ENCODE assay signal across 19 mouse cellular contexts in genomic region chr3:17824201-17824600, GRCm38 (mm10).
DNase-seq lines count a peak whose midpoint lies in the region; ATAC-seq lines count a peak whose summit lies in the region.
"Had no signal": no experiment of that assay in that cellular context is flagged by ENCODE, and none has a peak within 500 bp of the region (broad histone marks: within the 10 kb centered on the region; RNA-seq: fewer than 3 reads in every experiment).

No protein-coding gene starts in this region.

- DNase-seq in hindbrain, embryonic 11.5 days (ENCODE audit: low spot score): no peak
- peak; percentile 18 for DNase-seq in midbrain, embryonic 14.5 days
- no peak for DNase-seq in spleen, postnatal 4 days (ENCODE audit: low spot score in 2 of 2)
- no peak for DNase-seq in cerebellum, adult 11-12 months
- DNase-seq: B cell, adult 2 months; cerebellum, adult 11 months; cerebellum, postnatal 36 days; gastrocnemius, postnatal 14 days; heart, adult 2 months; kidney, adult 11 months had no signal

- H3K36me3 ChIP-seq in hindbrain, embryonic 15.5 days: no peaks in the 10 kb centered on the region
- no peaks in the 10 kb centered on the region for H3K36me3 ChIP-seq in hindbrain, embryonic 11.5 days (ENCODE audit: control insufficient read depth, insufficient read depth, low read length)
- H3K36me3 ChIP-seq in neural tube, embryonic 14.5 days (ENCODE audit: control insufficient read depth, insufficient read depth, low read length): no peaks in the 10 kb centered on the region
- H3K36me3 ChIP-seq in neural tube, embryonic 15.5 days: no peaks in the 10 kb centered on the region
- no peaks in the 10 kb centered on the region for H3K36me3 ChIP-seq in midbrain, embryonic 14.5 days (ENCODE audit: control insufficient read depth, insufficient read depth, low read length)
- H3K36me3 ChIP-seq: embryonic facial prominence, embryonic 13.5 days; G1E; heart, embryonic 15.5 days had no signal

- no peak for ATAC-seq in hindbrain, embryonic 15.5 days (ENCODE audit: low FRiP score, low read depth)
- no peak for ATAC-seq in hindbrain, embryonic 11.5 days (ENCODE audit: low FRiP score)
- ATAC-seq in neural tube, embryonic 14.5 days (ENCODE audit: low read depth): 0 out of 2 replicates have a peak, but pooled peaks have one; percentile 15
- ATAC-seq in neural tube, embryonic 15.5 days (ENCODE audit: low FRiP score): no peak
- ATAC-seq in midbrain, embryonic 14.5 days (ENCODE audit: low FRiP score, low TSS enrichment): no peak
- ATAC-seq: CD4-positive, CD25-positive, alpha-beta regulatory T cell, adult 4 months; hindbrain, postnatal 0 days had no signal

- H3K27me3 ChIP-seq in hindbrain, embryonic 15.5 days: no peaks in the 10 kb centered on the region
- no peaks in the 10 kb centered on the region for H3K27me3 ChIP-seq in hindbrain, embryonic 11.5 days (ENCODE audit: control insufficient read depth, insufficient read depth, low read length)
- H3K27me3 ChIP-seq in neural tube, embryonic 14.5 days (ENCODE audit: control insufficient read depth, insufficient read depth, low read length): no peaks in the 10 kb centered on the region
- no peaks in the 10 kb centered on the region for H3K27me3 ChIP-seq in neural tube, embryonic 15.5 days (replicated peaks)
- no peaks in the 10 kb centered on the region for H3K27me3 ChIP-seq in midbrain, embryonic 14.5 days (ENCODE audit: control insufficient read depth, insufficient read depth, low read length)
- H3K27me3 ChIP-seq: embryonic facial prominence, embryonic 13.5 days; heart, embryonic 15.5 days had no signal

- WGBS in hindbrain, embryonic 15.5 days: 62% methylated on average over 3 of the region's 3 CpGs
- 65% methylated on average over 3 of the region's 3 CpGs for WGBS in hindbrain, embryonic 11.5 days
- 71% methylated on average over 3 of the region's 3 CpGs for WGBS in neural tube, embryonic 14.5 days
- WGBS in neural tube, embryonic 15.5 days: 67% methylated on average over 3 of the region's 3 CpGs
- WGBS in midbrain, embryonic 14.5 days: 82% methylated on average over 3 of the region's 3 CpGs

- no peak overlapping the region for H3K9ac ChIP-seq in hindbrain, embryonic 15.5 days
- no peak overlapping the region for H3K9ac ChIP-seq in hindbrain, embryonic 11.5 days (ENCODE audit: low read depth, low read length)
- H3K9ac ChIP-seq in neural tube, embryonic 14.5 days (replicated peaks; ENCODE audit: low read depth, low read length): no peak overlapping the region
- H3K9ac ChIP-seq in neural tube, embryonic 15.5 days (replicated peaks): no peak overlapping the region
- H3K9ac ChIP-seq in midbrain, embryonic 14.5 days (replicated peaks; ENCODE audit: low read length): no peak overlapping the region
- H3K9ac ChIP-seq: embryonic facial prominence, embryonic 13.5 days; heart, embryonic 15.5 days had no signal

- no peak overlapping the region for H3K4me3 ChIP-seq in hindbrain, embryonic 15.5 days
- H3K4me3 ChIP-seq in hindbrain, embryonic 11.5 days (ENCODE audit: low read depth, low read length): no peak overlapping the region
- H3K4me3 ChIP-seq in neural tube, embryonic 14.5 days (ENCODE audit: low read depth, low read length): no peak overlapping the region
- no peak overlapping the region for H3K4me3 ChIP-seq in neural tube, embryonic 15.5 days (replicated peaks)
- H3K4me3 ChIP-seq in midbrain, embryonic 14.5 days (replicated peaks; ENCODE audit: low read depth, low read length): no peak overlapping the region
- H3K4me3 ChIP-seq: embryonic facial prominence, embryonic 13.5 days; heart, adult 2 months; heart, embryonic 15.5 days had no signal

- peak overlapping the region; percentile 38; the same call in 1 of the 2 replicates for H3K27ac ChIP-seq in hindbrain, embryonic 15.5 days (replicated peaks)
- H3K27ac ChIP-seq in hindbrain, embryonic 11.5 days (ENCODE audit: low read depth, low read length): no peak overlapping the region
- no peak overlapping the region for H3K27ac ChIP-seq in neural tube, embryonic 14.5 days (ENCODE audit: low read depth, low read length)
- H3K27ac ChIP-seq in neural tube, embryonic 15.5 days (replicated peaks): no peak overlapping the region
- H3K27ac ChIP-seq in midbrain, embryonic 14.5 days (replicated peaks; ENCODE audit: low read depth, low read length): peak overlapping the region; percentile 47; the same call in 1 of the 2 replicates
- H3K27ac ChIP-seq: embryonic facial prominence, embryonic 13.5 days; heart, adult 2 months; heart, embryonic 15.5 days; hindbrain, postnatal 0 days had no signal

- no peaks in the 10 kb centered on the region for H3K9me3 ChIP-seq in hindbrain, embryonic 15.5 days
- no peaks in the 10 kb centered on the region for H3K9me3 ChIP-seq in hindbrain, embryonic 11.5 days (ENCODE audit: control insufficient read depth, low read length)
- no peaks in the 10 kb centered on the region for H3K9me3 ChIP-seq in neural tube, embryonic 14.5 days (ENCODE audit: control insufficient read depth, low read length)
- H3K9me3 ChIP-seq in neural tube, embryonic 15.5 days (replicated peaks): no peaks in the 10 kb centered on the region
- H3K9me3 ChIP-seq in midbrain, embryonic 14.5 days (ENCODE audit: control insufficient read depth, low read length): no peaks in the 10 kb centered on the region
- H3K9me3 ChIP-seq: embryonic facial prominence, embryonic 13.5 days; G1E; heart, embryonic 15.5 days had no signal

- no peak overlapping the region for H3K4me2 ChIP-seq in hindbrain, embryonic 15.5 days
- no peak overlapping the region for H3K4me2 ChIP-seq in hindbrain, embryonic 11.5 days (replicated peaks; ENCODE audit: low read depth, low read length)
- H3K4me2 ChIP-seq in neural tube, embryonic 14.5 days (ENCODE audit: low read depth, low read length): no peak overlapping the region
- no peak overlapping the region for H3K4me2 ChIP-seq in neural tube, embryonic 15.5 days
- H3K4me2 ChIP-seq in midbrain, embryonic 14.5 days (ENCODE audit: low read length): no peak overlapping the region
- H3K4me2 ChIP-seq: embryonic facial prominence, embryonic 13.5 days; heart, embryonic 11.5 days; heart, embryonic 15.5 days had no signal

- no peaks in the 10 kb centered on the region for H3K4me1 ChIP-seq in hindbrain, embryonic 15.5 days (replicated peaks)
- H3K4me1 ChIP-seq in hindbrain, embryonic 11.5 days (replicated peaks; ENCODE audit: control insufficient read depth, insufficient read depth, low read length): no peaks in the 10 kb centered on the region
- no peaks in the 10 kb centered on the region for H3K4me1 ChIP-seq in neural tube, embryonic 14.5 days (ENCODE audit: control insufficient read depth, insufficient read depth, low read length)
- no peaks in the 10 kb centered on the region for H3K4me1 ChIP-seq in neural tube, embryonic 15.5 days
- H3K4me1 ChIP-seq in midbrain, embryonic 14.5 days (ENCODE audit: control insufficient read depth, insufficient read depth, low read length): no peaks in the 10 kb centered on the region
- H3K4me1 ChIP-seq: embryonic facial prominence, embryonic 13.5 days; heart, embryonic 15.5 days had no signal

Comparison
In these comparisons a context has a peak if more than half of its experiments do, and no peak if none do; other contexts are left out.
1. H3K27ac ChIP-seq: peak in hindbrain, embryonic 15.5 days (single experiment) and midbrain, embryonic 14.5 days (single experiment); none in hindbrain, embryonic 11.5 days (single experiment), neural tube, embryonic 14.5 days (single experiment) and neural tube, embryonic 15.5 days (single experiment).